Comparison of ENCODE assay signal across 9 mouse cellular contexts in genomic region chr1:91411631-91412285, GRCm38 (mm10). TPM values are rescaled to one million over a fixed set of nuclear protein-coding genes. Genes with fewer than 3 reads are reported as not detected.
A peak's percentile ranks its signal among the peaks of the same experiment; 100 is the strongest.
DNase-seq lines count a peak whose midpoint lies in the region; ATAC-seq and TF ChIP-seq lines count a peak whose summit lies in the region.
"Had no signal": no experiment of that assay in that cellular context is flagged by ENCODE, and none has a peak within 500 bp of the region (broad histone marks: within the 10 kb centered on the region; RNA-seq: fewer than 3 reads in every experiment).

No protein-coding gene starts in this region.

- H3K36me3 ChIP-seq in lung, embryonic 14.5 days (ENCODE audit: insufficient read depth) = 0 out of 2 replicates have a peak, but pooled peaks cover 3% of the 10 kb centered on the region
- H3K36me3 ChIP-seq in forebrain, embryonic 11.5 days (ENCODE audit: control insufficient read depth, insufficient read depth, low read length) = no peaks in the 10 kb centered on the region
- 0 out of 2 replicates have a peak, but pooled peaks cover 5% of the 10 kb centered on the region for H3K36me3 ChIP-seq in limb, embryonic 12.5 days
- H3K36me3 ChIP-seq in neural tube, embryonic 15.5 days = peaks cover 4% of the 10 kb centered on the region

- 65% methylated on average over 8 of the region's 8 CpGs for WGBS in lung, embryonic 14.5 days
- WGBS in forebrain, embryonic 11.5 days = 48% methylated on average over 8 of the region's 8 CpGs
- 61% methylated on average over 8 of the region's 8 CpGs for WGBS in limb, embryonic 12.5 days
- WGBS in neural tube, embryonic 15.5 days = 57% methylated on average over 8 of the region's 8 CpGs

- H3K27ac ChIP-seq in lung, embryonic 14.5 days (ENCODE audit: low read depth) = no peak overlapping the region
- H3K27ac ChIP-seq in forebrain, embryonic 11.5 days (ENCODE audit: low read depth, low read length) = no peak overlapping the region
- no peak overlapping the region for H3K27ac ChIP-seq in limb, embryonic 12.5 days
- peak overlapping the region; percentile 93; the same call in 1 of the 2 replicates for H3K27ac ChIP-seq in neural tube, embryonic 15.5 days (replicated peaks)

- no peak for DNase-seq in lung, embryonic 14.5 days
- DNase-seq in lung, postnatal 25 days (ENCODE audit: low spot score) = no peak
- DNase-seq in forebrain, embryonic 11.5 days (ENCODE audit: low spot score) = peak; percentile 54
- no peak for DNase-seq in layer of hippocampus, postnatal 25 days (ENCODE audit: extremely low spot score in 1 of 2, low spot score in 1 of 2)
- DNase-seq in gastrocnemius, postnatal 14 days = no peak
- DNase-seq in left cerebral cortex, adult 8-10 months (ENCODE audit: low spot score in 2 of 2) = no peak
- DNase-seq: heart, adult 2 months had no signal

- peak overlapping the region; percentile 80 for H3K9ac ChIP-seq in lung, embryonic 14.5 days
- peak overlapping the region; percentile 86 for H3K9ac ChIP-seq in forebrain, embryonic 11.5 days (ENCODE audit: low read length)
- peak overlapping the region; percentile 84 for H3K9ac ChIP-seq in limb, embryonic 12.5 days (replicated peaks)
- H3K9ac ChIP-seq in neural tube, embryonic 15.5 days (replicated peaks) = peak overlapping the region; percentile 82

- intact Hi-C loops in gastrocnemius, postnatal 14 days (cut with DNase I; ENCODE audit: low total_unique reads) = no loop called here

- H3K4me1 ChIP-seq in lung, embryonic 14.5 days (ENCODE audit: insufficient read depth) = peaks cover 18% of the 10 kb centered on the region
- peaks cover 20% of the 10 kb centered on the region for H3K4me1 ChIP-seq in forebrain, embryonic 11.5 days (replicated peaks; ENCODE audit: control insufficient read depth, insufficient read depth, low read length)
- H3K4me1 ChIP-seq in limb, embryonic 12.5 days (replicated peaks) = peaks cover 35% of the 10 kb centered on the region
- H3K4me1 ChIP-seq in neural tube, embryonic 15.5 days = peaks cover 40% of the 10 kb centered on the region

- no peaks in the 10 kb centered on the region for H3K9me3 ChIP-seq in lung, embryonic 14.5 days (ENCODE audit: low read depth, low read length)
- H3K9me3 ChIP-seq in forebrain, embryonic 11.5 days (ENCODE audit: control insufficient read depth, low read length) = no peaks in the 10 kb centered on the region
- H3K9me3 ChIP-seq in limb, embryonic 12.5 days = no peaks in the 10 kb centered on the region
- H3K9me3 ChIP-seq in neural tube, embryonic 15.5 days (replicated peaks) = no peaks in the 10 kb centered on the region

- peak overlapping the region; percentile 98 for H3K4me2 ChIP-seq in lung, embryonic 14.5 days
- peak overlapping the region; percentile 78 for H3K4me2 ChIP-seq in forebrain, embryonic 11.5 days (ENCODE audit: low read depth, low read length, severe bottlenecking)
- H3K4me2 ChIP-seq in limb, embryonic 12.5 days = peak overlapping the region; percentile 96
- H3K4me2 ChIP-seq in neural tube, embryonic 15.5 days = peak overlapping the region; percentile 98

- no peaks in the 10 kb centered on the region for H3K27me3 ChIP-seq in lung, embryonic 14.5 days (ENCODE audit: insufficient read depth, low read length)
- H3K27me3 ChIP-seq in forebrain, embryonic 11.5 days (ENCODE audit: control insufficient read depth, insufficient read depth, low read length) = no peaks in the 10 kb centered on the region
- no peaks in the 10 kb centered on the region for H3K27me3 ChIP-seq in limb, embryonic 12.5 days
- no peaks in the 10 kb centered on the region for H3K27me3 ChIP-seq in neural tube, embryonic 15.5 days (replicated peaks)

- ATAC-seq in lung, embryonic 14.5 days (ENCODE audit: insufficient read depth) = no peak
- ATAC-seq in forebrain, embryonic 11.5 days (replicated peaks; ENCODE audit: low FRiP score) = no peak
- ATAC-seq in limb, embryonic 12.5 days (ENCODE audit: insufficient number of reproducible peaks, insufficient read depth, low FRiP score, low TSS enrichment, low read depth) = no peak
- ATAC-seq in neural tube, embryonic 15.5 days (ENCODE audit: low FRiP score) = no peak

- peak overlapping the region; percentile 74 for H3K4me3 ChIP-seq in lung, embryonic 14.5 days (ENCODE audit: low read depth, low read length)
- H3K4me3 ChIP-seq in forebrain, embryonic 11.5 days (ENCODE audit: low read depth, low read length) = peak overlapping the region; percentile 61
- peak overlapping the region; percentile 74 for H3K4me3 ChIP-seq in limb, embryonic 12.5 days (replicated peaks)
- H3K4me3 ChIP-seq in neural tube, embryonic 15.5 days (replicated peaks) = peak overlapping the region; percentile 87

- TF ChIP-seq CTCF in lung, embryonic 14.5 days (IDR thresholded peaks at IDR 0.05; ENCODE audit: low read depth) = no peak

RNA-seq across cellular contexts. Expression of gene Hes6, which starts 2.1 kb away (rescaled TPM):
- 53.7 and 56.4 TPM in 2 replicates for polyA plus RNA-seq in lung, embryonic 14.5 days (2014; fragmentation: Nextera tagmentation; extraction: Ambion mirVana)
- polyA plus RNA-seq in forebrain, embryonic 11.5 days (2014; fragmentation: Nextera tagmentation; extraction: Ambion mirVana) = 258 and 260 TPM in 2 replicates
- polyA plus RNA-seq in limb, embryonic 12.5 days (2016; fragmentation: Nextera tagmentation; extraction: Ambion mirVana) = 121 and 127 TPM in 2 replicates
- 114 and 172 TPM in 2 replicates for polyA plus RNA-seq in neural tube, embryonic 15.5 days (2015; fragmentation: Nextera tagmentation; extraction: Ambion mirVana)
- 10 to 100 TPM; 15.6 to 15.7 TPM for total RNA-seq in layer of hippocampus, postnatal 25 days (2021)
- total RNA-seq in gastrocnemius, postnatal 14 days (2021) = 10 to 100 TPM; 13.6 to 15.2 TPM
- total RNA-seq in left cerebral cortex, adult 8-10 months (2022) = 10 to 100 TPM; 17.5 to 22.3 (median 21.8) TPM

RNA-seq across cellular contexts. Expression of gene Ilkap, which starts 13.1 kb away (rescaled TPM):
- 140 and 144 TPM in 2 replicates for polyA plus RNA-seq in lung, embryonic 14.5 days (2014; fragmentation: Nextera tagmentation; extraction: Ambion mirVana)
- 161 and 166 TPM in 2 replicates for polyA plus RNA-seq in forebrain, embryonic 11.5 days (2014; fragmentation: Nextera tagmentation; extraction: Ambion mirVana)
- 178 and 186 TPM in 2 replicates for polyA plus RNA-seq in limb, embryonic 12.5 days (2016; fragmentation: Nextera tagmentation; extraction: Ambion mirVana)
- polyA plus RNA-seq in neural tube, embryonic 15.5 days (2015; fragmentation: Nextera tagmentation; extraction: Ambion mirVana) = 144 and 149 TPM in 2 replicates
- total RNA-seq in layer of hippocampus, postnatal 25 days (2021) = 10 to 100 TPM; 55.2 to 63.6 TPM
- total RNA-seq in gastrocnemius, postnatal 14 days (2021) = 10 to 100 TPM; 32.1 to 33.4 TPM
- total RNA-seq in left cerebral cortex, adult 8-10 months (2022) = 10 to 100 TPM; 48.1 to 54.9 (median 52.2) TPM

RNA-seq across cellular contexts. Expression of gene Erfe, which starts 45.5 kb away (rescaled TPM):
- polyA plus RNA-seq in lung, embryonic 14.5 days (2014; fragmentation: Nextera tagmentation; extraction: Ambion mirVana) = 2.7 TPM in 2 replicates
- polyA plus RNA-seq in forebrain, embryonic 11.5 days (2014; fragmentation: Nextera tagmentation; extraction: Ambion mirVana) = 0.91 and 2.0 TPM in 2 replicates
- polyA plus RNA-seq in limb, embryonic 12.5 days (2016; fragmentation: Nextera tagmentation; extraction: Ambion mirVana) = 1.5 and 1.6 TPM in 2 replicates
- polyA plus RNA-seq in neural tube, embryonic 15.5 days (2015; fragmentation: Nextera tagmentation; extraction: Ambion mirVana) = 0.06 and 1.2 TPM in 2 replicates
- not detected for total RNA-seq in layer of hippocampus, postnatal 25 days (2021)
- total RNA-seq in gastrocnemius, postnatal 14 days (2021) = 1 to 10 TPM; 2.0 to 2.6 TPM
- under 1 TPM; 0.21 to 0.78 (median 0.53) TPM for total RNA-seq in left cerebral cortex, adult 8-10 months (2022)

RNA-seq across cellular contexts. Expression of gene Per2, which starts 47.4 kb away (rescaled TPM):
- polyA plus RNA-seq in lung, embryonic 14.5 days (2014; fragmentation: Nextera tagmentation; extraction: Ambion mirVana) = 6.6 and 8.3 TPM in 2 replicates
- polyA plus RNA-seq in forebrain, embryonic 11.5 days (2014; fragmentation: Nextera tagmentation; extraction: Ambion mirVana) = 2.7 and 3.6 TPM in 2 replicates
- polyA plus RNA-seq in limb, embryonic 12.5 days (2016; fragmentation: Nextera tagmentation; extraction: Ambion mirVana) = 1.9 and 2.1 TPM in 2 replicates
- polyA plus RNA-seq in neural tube, embryonic 15.5 days (2015; fragmentation: Nextera tagmentation; extraction: Ambion mirVana) = 4.9 and 5.3 TPM in 2 replicates
- total RNA-seq in layer of hippocampus, postnatal 25 days (2021) = 10 to 100 TPM; 21.5 to 23.8 TPM
- total RNA-seq in gastrocnemius, postnatal 14 days (2021) = 1 to 10 TPM; 2.9 to 9.2 TPM
- 10 to 100 TPM; 18.4 to 36.8 (median 25.1) TPM for total RNA-seq in left cerebral cortex, adult 8-10 months (2022)
